Mouse (Mus musculus) ES-E14 (cell line): ENCODE results near the gene Xaf1. TPM values are rescaled to one million over a fixed set of nuclear protein-coding genes. Genes with fewer than 3 reads are reported as not detected.

ENCODE experiments used
- DNase-seq: peaks from one replicate; pipeline ENCODE4 v3.0.0-alpha.2; 2013; ENCODE audit warnings: low read depth, low spot score
- H3K27ac ChIP-seq: 2 replicates; pipeline ENCODE4 v1.5.1; 2012; ENCODE audit warnings: low read depth, mild to moderate bottlenecking, low read length, moderate library complexity, mixed read lengths; ENCODE audit not compliant: poor library complexity, insufficient read depth, severe bottlenecking
- H3K36me3 ChIP-seq: 2 replicates; pipeline ENCODE4 v1.6.1; 2012; ENCODE audit warnings: mild to moderate bottlenecking, low read length, moderate library complexity, mixed read lengths; ENCODE audit not compliant: control insufficient read depth, poor library complexity, insufficient read depth, severe bottlenecking
- H3K4me1 ChIP-seq, 2 experiments: fragments of 150-350 bp in 1 of 2; sonication (generic) in 1 of 2; 2 replicates each; pipeline ENCODE4 v1.6.1; 2012; ENCODE audit warnings: low read length in 2 of 2, mild to moderate bottlenecking in 1 of 2, mixed read lengths in 1 of 2; ENCODE audit not compliant: control insufficient read depth in 2 of 2, insufficient read depth in 2 of 2, poor library complexity in 1 of 2
- H3K4me3 ChIP-seq, 2 experiments: fragments of 150-350 bp in 1 of 2; sonication (generic) in 1 of 2; 2 replicates each; pipeline ENCODE4 v1.5.1; 2012; ENCODE audit warnings: low read length in 2 of 2, low read depth in 1 of 2, mild to moderate bottlenecking in 1 of 2, mixed read lengths in 1 of 2; ENCODE audit not compliant: insufficient read depth in 1 of 2, poor library complexity in 1 of 2, severe bottlenecking in 1 of 2
- H3K9ac ChIP-seq: 2 replicates; pipeline ENCODE4 v1.6.1; 2012; ENCODE audit warnings: low read depth, mild to moderate bottlenecking, low read length, mixed read lengths; ENCODE audit not compliant: poor library complexity, insufficient read depth, severe bottlenecking
- H3K9me3 ChIP-seq: fragments of 150-350 bp; sonication (generic); 2 replicates; pipeline ENCODE4 v1.6.1; 2012; ENCODE audit warnings: low read depth, mild to moderate bottlenecking, low read length; ENCODE audit not compliant: control insufficient read depth, insufficient read depth
- CHD2 ChIP-seq: IDR thresholded peaks from 2 replicates; pipeline ENCODE4 v1.6.1; 2014; ENCODE audit warnings: mild to moderate bottlenecking, low read depth, low read length, inconsistent platforms
- HCFC1 ChIP-seq: IDR thresholded peaks from 2 replicates; pipeline ENCODE4 v1.6.1; 2012; ENCODE audit warnings: low read length, inconsistent platforms, borderline replicate concordance; ENCODE audit not compliant: insufficient read depth
- MAFK ChIP-seq: IDR thresholded peaks from 2 replicates; pipeline ENCODE4 v1.6.1; 2014; ENCODE audit warnings: mild to moderate bottlenecking, low read depth, low read length, inconsistent platforms; ENCODE audit not compliant: insufficient read depth
- ZC3H11A ChIP-seq: IDR thresholded peaks from 2 replicates; pipeline ENCODE4 v1.6.1; 2012; ENCODE audit warnings: low read depth, mild to moderate bottlenecking, inconsistent platforms, low read length, borderline replicate concordance
- ZNF384 ChIP-seq: IDR thresholded peaks from 2 replicates; pipeline ENCODE4 v1.6.1; 2012; ENCODE audit warnings: low read depth, low read length, inconsistent platforms
- in situ Hi-C, 2 experiments: fragments of 600-800 bp; cut with MboI; formaldehyde crosslinking; loops; one replicate each; pipeline ENCODE4 v1.15.1; 2025; ENCODE audit warnings: low sequenced_read_pairs in 2 of 2, inconsistent platforms in 1 of 2; ENCODE audit not compliant: unreplicated experiment in 2 of 2
- total RNA-seq: library from RNA; depleted of rRNA; stranded (reverse); fragments of 300-350 nt; gene quantifications from 2 replicates; pipeline ENCODE4 v1.2.3, GENCODE M21; 2012

Gene Xaf1
- total RNA-seq, 1 experiment, result 7.5 TPM

GRCm38 (mm10) chr11:72266960-72267560, 34.4 kb upstream of the Xaf1 start, which contains the start of gene Slc13a5:
Slc13a5 (minus strand) TSS chr11:72267222.
- Histone ChIP-seq H3K9ac (peak within 1 kb of the TSS; percentile 47), H3K27ac (no peak within 1 kb of the TSS), H3K36me3 (no peaks in the 10 kb centered on the region), H3K4me1 (no peaks in the 10 kb centered on the region; a peak in 1 of 4 replicates), H3K4me3 (peak within 1 kb of the TSS; percentile 61 to 78), H3K9me3 (no peaks in the 10 kb centered on the region)
- DNase-seq, result no peak
- no peak for TF ChIP-seq HCFC1
- in situ Hi-C loops, result no loop called here

GRCm38 (mm10) chr11:72271761-72272160, 29.7 kb upstream of the Xaf1 start:
- Histone ChIP-seq H3K9ac (no peak overlapping the region), H3K4me1 (no peaks in the 10 kb centered on the region), H3K4me3 (no peak overlapping the region), H3K27ac (no peak overlapping the region), H3K36me3 (no peaks in the 10 kb centered on the region), H3K9me3 (no peaks in the 10 kb centered on the region)
- no peak for TF ChIP-seq ZC3H11A
- TF ChIP-seq HCFC1, result no peak
- no peak for TF ChIP-seq CHD2
- TF ChIP-seq MAFK, result no peak
- no peak for TF ChIP-seq ZNF384
- DNase-seq, result no peak
- in situ Hi-C loops, result no loop called here

GRCm38 (mm10) chr11:72273341-72273740, 28.1 kb upstream of the Xaf1 start:
- H3K4me1 ChIP-seq, result no peaks in the 10 kb centered on the region
- no peak overlapping the region for H3K4me3 ChIP-seq
- no peaks in the 10 kb centered on the region for H3K9me3 ChIP-seq
- in situ Hi-C loops, result no loop called here
- H3K9ac ChIP-seq, result no peak overlapping the region
- no peak for DNase-seq
- no peak overlapping the region for H3K27ac ChIP-seq
- TF ChIP-seq HCFC1, result no peak
- TF ChIP-seq ZNF384, result no peak
- no peak for TF ChIP-seq CHD2
- no peak for TF ChIP-seq MAFK
- no peak for TF ChIP-seq ZC3H11A
- H3K36me3 ChIP-seq, result no peaks in the 10 kb centered on the region

GRCm38 (mm10) chr11:72281143-72281851, 20.1 kb upstream of the Xaf1 start:
- Histone ChIP-seq H3K36me3 (no peaks in the 10 kb centered on the region), H3K9ac (no peak overlapping the region), H3K4me1 (peaks cover 7 to 15% of the 10 kb centered on the region in 2 experiments; a peak in 3 of 4 replicates), H3K27ac (no peak overlapping the region), H3K9me3 (no peaks in the 10 kb centered on the region), H3K4me3 (no peak overlapping the region)
- no peak for DNase-seq
- no peak for TF ChIP-seq HCFC1
- no peak for TF ChIP-seq ZNF384
- in situ Hi-C loops, result no loop called here

- in situ Hi-C loops, result no loop called here
- Histone ChIP-seq H3K4me3 (no peak overlapping the region), H3K4me1 (peaks cover 7 to 19% of the 10 kb centered on the region in 2 experiments; a peak in 3 of 4 replicates), H3K9ac (no peak overlapping the region), H3K27ac (no peak overlapping the region), H3K36me3 (no peaks in the 10 kb centered on the region), H3K9me3 (no peaks in the 10 kb centered on the region)
- no peak for DNase-seq
- no peak for TF ChIP-seq ZNF384
Measured at GRCm38 (mm10) chr11:72281852-72282400, 19.5 kb upstream of the Xaf1 start.
